Mouse (Mus musculus) adrenal gland, adult (tissue): ENCODE measurements around the gene Klhl5.

Experiments
- DNase-seq, 2 experiments: peaks; one replicate each; pipeline ENCODE4 v3.0.0; 2022 to 2023; ENCODE audit warnings: low spot score in 1 of 2; ENCODE audit not compliant: inconsistent age in 2 of 2

The Klhl5 gene

GRCm38 (mm10) chr5:65106876-65107772 lies at the start of gene Klhl5:
TSS of gene Klhl5 (plus strand) at chr5:65107539.
- peak; percentile 92 to 98 for DNase-seq

DNA sequence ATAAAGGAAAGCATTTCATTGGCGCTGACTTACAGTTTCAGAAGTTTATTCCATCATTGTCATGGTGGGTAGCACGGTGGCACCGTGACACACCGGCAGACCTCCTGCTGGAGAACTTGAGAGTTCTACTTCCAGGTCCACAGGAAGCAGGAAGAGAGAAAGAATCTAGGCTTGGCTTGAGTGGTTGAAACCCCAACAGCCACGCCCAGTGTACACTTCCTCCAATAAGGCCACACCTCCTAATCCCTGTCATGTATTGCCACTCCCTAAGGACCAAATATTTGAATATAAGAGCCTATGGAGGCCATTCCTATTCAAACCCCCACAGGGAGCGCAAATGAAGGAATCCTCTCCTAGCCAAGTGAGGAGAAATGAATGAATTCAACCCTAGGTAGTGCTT lies 49.7 kb upstream of the Klhl5 start:
- no peak for DNase-seq

- DNase-seq: no peak
These were observed 47.5 kb upstream of the Klhl5 start for GRCm38 (mm10) chr5:65059806-65060205.

- DNase-seq: no peak
These were observed 45.1 kb upstream of the Klhl5 start for GRCm38 (mm10) chr5:65062236-65062635.

DNA sequence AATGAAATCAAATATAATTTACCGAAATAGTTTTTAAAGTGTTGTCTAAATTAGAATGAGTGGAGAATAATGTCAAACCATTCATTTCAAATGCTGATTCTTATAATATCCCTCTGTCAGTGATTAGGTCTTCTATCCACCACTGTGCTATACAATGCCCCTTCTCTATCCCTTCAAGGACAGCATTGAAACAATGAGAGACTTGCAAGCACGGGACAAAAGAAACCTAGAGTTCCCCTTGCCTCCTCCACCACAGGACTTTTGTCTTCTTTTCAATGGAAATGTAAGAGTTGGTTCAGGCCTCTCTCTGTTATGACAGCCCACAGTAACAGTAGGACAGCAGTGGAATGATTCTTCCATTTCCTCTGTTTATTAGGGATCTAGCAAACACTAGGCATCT lies 44.1 kb upstream of the Klhl5 start:
- DNase-seq: no peak

- DNase-seq: no peak
These were observed 39.2 kb upstream of the Klhl5 start for GRCm38 (mm10) chr5:65068166-65068565.

- DNase-seq: no peak
These were observed 37.5 kb upstream of the Klhl5 start for GRCm38 (mm10) chr5:65069872-65070271.

GRCm38 (mm10) chr5:65071689-65072118 lies 35.6 kb upstream of the Klhl5 start:
- no peak for DNase-seq

DNA sequence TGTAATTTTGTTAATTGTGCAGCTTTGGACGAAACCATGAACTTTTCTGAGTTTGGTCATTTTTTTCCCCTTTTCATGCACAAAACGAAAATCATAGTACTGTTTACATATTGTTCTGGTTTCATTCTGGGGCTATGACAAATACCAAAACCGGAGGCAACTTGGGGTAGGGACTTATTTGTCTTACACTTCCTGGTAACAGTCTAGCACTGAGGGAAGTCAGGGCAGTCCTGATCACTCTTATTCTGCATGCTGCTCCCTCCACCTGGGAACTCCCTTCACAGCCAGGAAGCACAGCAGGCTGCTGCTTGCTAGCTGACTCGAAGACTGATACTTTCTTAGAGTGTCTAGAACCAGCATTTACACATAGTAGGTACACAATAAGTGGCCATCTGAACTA lies 34.1 kb upstream of the Klhl5 start:
- DNase-seq: no peak

- no peak for DNase-seq
These were observed 32.6 kb upstream of the Klhl5 start for GRCm38 (mm10) chr5:65074693-65075092.

DNA sequence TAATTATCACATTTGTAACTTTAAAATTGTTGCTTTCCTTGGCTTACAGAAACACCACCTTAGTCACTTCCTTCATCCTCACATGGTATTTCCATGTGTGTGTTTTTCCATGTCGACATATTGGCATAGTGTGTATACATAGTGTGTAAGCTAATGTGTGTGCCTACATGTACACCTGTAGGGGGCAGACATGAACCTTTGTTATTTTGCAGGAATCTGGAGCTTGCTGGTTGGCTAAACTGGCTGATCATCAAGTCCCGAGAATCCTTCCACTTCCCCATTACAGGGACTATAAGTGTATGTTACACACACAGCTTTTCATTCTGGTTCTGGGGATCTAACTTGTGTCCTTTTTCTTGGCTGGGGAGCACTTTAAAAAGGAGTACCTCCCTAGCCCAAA lies 31.3 kb upstream of the Klhl5 start:
- no peak for DNase-seq

DNA sequence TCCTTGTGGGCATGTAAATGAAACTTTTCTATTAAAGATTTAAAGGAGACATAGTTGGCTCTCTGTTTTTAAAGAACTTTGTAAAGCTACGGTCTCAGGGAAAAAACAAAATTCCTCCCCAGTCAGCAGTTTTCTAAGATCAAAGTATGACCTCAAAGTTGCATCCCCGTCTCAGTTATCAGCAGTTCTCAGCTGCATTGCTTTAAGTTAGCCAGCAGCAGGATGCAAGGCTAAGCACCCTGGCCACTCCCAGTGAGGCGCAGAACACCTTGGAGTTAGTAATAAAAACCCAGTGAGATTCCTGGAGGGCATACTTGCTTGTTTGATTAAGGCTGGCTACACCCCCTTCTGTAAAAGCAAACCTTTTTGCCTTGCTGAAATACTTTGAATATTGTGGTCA lies 30.6 kb upstream of the Klhl5 start:
- no peak for DNase-seq

- no peak for DNase-seq
These were observed 29.3 kb upstream of the Klhl5 start for GRCm38 (mm10) chr5:65078081-65078480.

GRCm38 (mm10) chr5:65079881-65080280 lies 27.5 kb upstream of the Klhl5 start:
- peak in 1 of 2 experiments; percentile 73 for DNase-seq

- no peak for DNase-seq
These were observed 25.5 kb upstream of the Klhl5 start for GRCm38 (mm10) chr5:65081836-65082235.

DNA sequence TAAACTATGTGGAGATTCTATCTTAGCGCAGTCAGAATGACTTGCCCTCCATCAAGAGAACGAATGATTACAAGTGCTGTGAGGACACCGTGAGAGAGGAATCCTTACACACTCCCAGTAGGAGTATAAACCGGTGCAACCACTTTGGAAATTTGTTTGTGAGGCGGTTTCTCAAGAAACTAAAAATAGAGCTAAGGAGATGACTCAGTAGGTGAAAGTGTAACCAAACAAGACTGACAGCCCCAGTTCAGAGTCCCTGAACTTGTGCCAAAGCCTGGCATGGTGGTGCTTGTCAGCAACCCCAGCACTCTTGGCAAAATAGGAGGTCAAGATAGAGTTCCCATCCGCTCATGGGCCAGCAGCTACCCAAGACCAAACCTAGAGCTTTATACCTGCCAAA lies 20.8 kb upstream of the Klhl5 start:
- DNase-seq: peak; percentile 72 to 91

DNA sequence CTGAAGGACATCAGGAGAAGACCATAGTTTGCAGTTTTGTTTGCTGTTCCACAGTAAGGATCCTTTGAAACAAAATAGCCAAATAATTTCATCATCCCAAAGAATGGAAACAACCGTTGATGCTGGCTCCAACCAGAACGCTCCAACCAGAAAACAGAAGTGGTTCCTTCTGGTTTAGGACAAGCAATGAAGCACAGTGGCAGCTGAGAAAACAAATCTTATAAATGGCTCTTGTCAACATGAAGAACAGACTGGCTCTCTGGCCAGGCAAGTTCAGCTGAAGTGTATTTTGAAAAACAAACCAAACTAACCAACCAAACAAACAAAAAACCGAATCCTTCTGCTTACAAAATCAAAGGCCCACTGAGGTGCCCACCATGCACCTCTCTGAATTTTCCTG lies 17.6 kb upstream of the Klhl5 start:
- no peak for DNase-seq

GRCm38 (mm10) chr5:65091184-65091858 lies 16.0 kb upstream of the Klhl5 start:
- DNase-seq: no peak

- no peak for DNase-seq
These were observed 15.4 kb upstream of the Klhl5 start, which contains the start of gene Tmem156 for GRCm38 (mm10) chr5:65091921-65092320. TSS of gene Tmem156 (minus strand) at chr5:65092132.

- DNase-seq: no peak
These were observed 13.6 kb upstream of the Klhl5 start for GRCm38 (mm10) chr5:65093769-65094168.

- DNase-seq: no peak
These were observed 12.3 kb upstream of the Klhl5 start for GRCm38 (mm10) chr5:65094902-65095545.

DNA sequence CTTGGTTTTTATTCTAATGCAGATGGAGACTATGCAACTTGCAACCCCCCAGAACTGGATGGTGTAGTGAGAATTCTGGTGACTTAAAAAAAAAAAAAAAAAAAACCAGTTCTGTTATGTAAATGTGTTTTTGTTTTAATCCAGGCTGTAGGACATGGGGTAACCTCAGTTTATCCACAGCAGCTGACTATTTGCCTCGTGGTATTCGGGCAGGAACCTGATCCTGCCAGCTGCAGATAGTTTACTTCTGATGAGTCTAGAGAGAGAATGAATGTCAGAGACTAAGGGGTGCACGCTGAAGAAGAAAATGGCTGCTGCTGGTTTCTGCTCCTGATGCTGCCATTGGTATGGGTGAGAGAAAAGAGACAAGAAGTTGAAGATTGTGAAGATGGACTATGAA lies 11.3 kb upstream of the Klhl5 start:
- no peak for DNase-seq
